Mouse (Mus musculus) cerebral cortex, adult 2 months (tissue): ENCODE results near the gene 9830107B12Rik.

Experiments used
- WGBS: fragments of 180-500 bp; shearing (Covaris S2); methylation state at CpG from one replicate; pipeline ENCODE4 v1.1.7; 2018; 5-methylcytosine and 5-hydroxymethylcytosine counted together

Gene 9830107B12Rik

GRCm38 (mm10) chr17:48146120-48146519 is at the start of gene 9830107B12Rik:
Gene 9830107B12Rik (minus strand): TSS chr17:48146268.
- WGBS, result 85% methylated on average over 3 of the region's 3 CpGs

GRCm38 (mm10) chr17:48192366-48192765 is 46.3 kb upstream of the 9830107B12Rik start:
- whole genome bisulfite sequencing, result 81% methylated on average over 2 of the region's 2 CpGs

- 75% methylated on average over 5 of the region's 5 CpGs for WGBS
These were observed 39.2 kb upstream of the 9830107B12Rik start for GRCm38 (mm10) chr17:48185252-48185651.

- WGBS, result 84% methylated on average over 2 of the region's 2 CpGs
These were observed 21.0 kb upstream of the 9830107B12Rik start, which contains the start of gene A530064D06Rik for GRCm38 (mm10) chr17:48167103-48167502. Gene A530064D06Rik (minus strand): TSS chr17:48167275.

GRCm38 (mm10) chr17:48157382-48158076 is 11.5 kb upstream of the 9830107B12Rik start:
- WGBS, result 79% methylated on average over 1 of the region's 1 CpGs

- WGBS, result 93% methylated on average over 2 of the region's 2 CpGs
These were observed 13.3 kb downstream of the 9830107B12Rik start for GRCm38 (mm10) chr17:48132810-48133209.

GRCm38 (mm10) chr17:48120456-48120855 is 25.6 kb downstream of the 9830107B12Rik start:
- WGBS, result 94% methylated on average over 20 of the region's 20 CpGs

GRCm38 (mm10) chr17:48119656-48120055 is 26.4 kb downstream of the 9830107B12Rik start:
- WGBS, result 22% methylated on average over 3 of the region's 3 CpGs

- 83% methylated on average over 1 of the region's 1 CpGs for whole genome bisulfite sequencing
These were observed 27.5 kb downstream of the 9830107B12Rik start for GRCm38 (mm10) chr17:48118570-48118969.

GRCm38 (mm10) chr17:48110547-48111287 is 35.4 kb downstream of the 9830107B12Rik start:
- WGBS, result 38% methylated on average over 8 of the region's 8 CpGs

- WGBS, result 88% methylated on average over 3 of the region's 3 CpGs
These were observed 37.5 kb downstream of the 9830107B12Rik start for GRCm38 (mm10) chr17:48108520-48108919.

GRCm38 (mm10) chr17:48107862-48108261 is 38.2 kb downstream of the 9830107B12Rik start:
- WGBS, result 70% methylated on average over 6 of the region's 6 CpGs

- WGBS, result 42% methylated on average over 4 of the region's 4 CpGs
These were observed 38.7 kb downstream of the 9830107B12Rik start for GRCm38 (mm10) chr17:48107333-48107732.

GRCm38 (mm10) chr17:48100441-48101417 is 45.3 kb downstream of the 9830107B12Rik start:
- WGBS, result 13% methylated on average over 20 of the region's 21 CpGs

GRCm38 (mm10) chr17:48099312-48099711 is 46.8 kb downstream of the 9830107B12Rik start:
- 11% methylated on average over 11 of the region's 11 CpGs for WGBS

GRCm38 (mm10) chr17:48098528-48098890 is 47.6 kb downstream of the 9830107B12Rik start:
- WGBS, result under 1% methylated on average over 19 of the region's 19 CpGs

- WGBS, result 2% methylated on average over 37 of the region's 43 CpGs
These were observed 48.1 kb downstream of the 9830107B12Rik start for GRCm38 (mm10) chr17:48097743-48098527.

GRCm38 (mm10) chr17:48097011-48097742 is 48.9 kb downstream of the 9830107B12Rik start:
- 2% methylated on average over 40 of the region's 41 CpGs for WGBS

GRCm38 (mm10) chr17:48096321-48096720 is 49.7 kb downstream of the 9830107B12Rik start:
- WGBS, result 14% methylated on average over 17 of the region's 17 CpGs

GRCm38 (mm10) chr17:48095718-48096121 is 50.3 kb downstream of the 9830107B12Rik start:
- WGBS, result 3% methylated on average over 26 of the region's 26 CpGs
